Mouse (Mus musculus) embryonic facial prominence, embryonic 14.5 days (tissue): Measurements from ENCODE around the gene Ablim1. TPM values are rescaled to one million over a fixed set of nuclear protein-coding genes. Genes with fewer than 3 reads are reported as not detected.
A peak's percentile ranks its signal among the peaks of the same experiment; 100 is the strongest.

Source experiments
- ATAC-seq: fragments of 200-750 bp; cut with Nextera tagmentation; 2 replicates; pipeline ENCODE4 v1.8.0; 2017; ENCODE audit warnings: low read depth, moderate number of reproducible peaks, moderate TSS enrichment
- DNase-seq: peaks from one replicate; pipeline ENCODE4 v3.0.0-alpha.2; 2015; ENCODE audit warnings: low spot score
- H3K27ac ChIP-seq: fragments of 300-500 bp; sonication (generic); replicated peaks from 2 replicates; pipeline ENCODE4 v1.5.1; 2014; ENCODE audit warnings: low read depth, mild to moderate bottlenecking, low read length, moderate library complexity
- H3K27me3 ChIP-seq: fragments of 300-500 bp; sonication (generic); replicated peaks from 2 replicates; pipeline ENCODE4 v1.6.1; 2014; ENCODE audit warnings: low read length; ENCODE audit not compliant: control insufficient read depth, insufficient read depth
- H3K36me3 ChIP-seq: fragments of 300-500 bp; sonication (generic); 2 replicates; pipeline ENCODE4 v1.6.1; 2014; ENCODE audit warnings: low read length, mixed read lengths; ENCODE audit not compliant: control insufficient read depth, insufficient read depth
- H3K4me1 ChIP-seq: fragments of 300-500 bp; sonication (generic); 2 replicates; pipeline ENCODE4 v1.6.1; 2014; ENCODE audit warnings: antibody characterized with exemption, low read length; ENCODE audit not compliant: control insufficient read depth, insufficient read depth
- H3K4me2 ChIP-seq: fragments of 300-500 bp; sonication (generic); 2 replicates; pipeline ENCODE4 v1.6.1; 2014; ENCODE audit warnings: low read depth, mild to moderate bottlenecking, low read length, moderate library complexity, mixed read lengths
- H3K4me3 ChIP-seq: fragments of 300-500 bp; sonication (generic); 2 replicates; pipeline ENCODE4 v1.5.1; 2014; ENCODE audit warnings: low read depth, mild to moderate bottlenecking, low read length
- H3K9ac ChIP-seq: fragments of 300-500 bp; sonication (generic); 2 replicates; pipeline ENCODE4 v1.6.1; 2014; ENCODE audit warnings: low read depth, mild to moderate bottlenecking, low read length, moderate library complexity, mixed read lengths
- H3K9me3 ChIP-seq: fragments of 300-500 bp; sonication (generic); 2 replicates; pipeline ENCODE4 v1.6.1; 2016; ENCODE audit warnings: low read length; ENCODE audit not compliant: control insufficient read depth
- WGBS: fragments of 180-500 bp; shearing (Covaris S2); extraction: QIAGEN DNeasy Blood & Tissue Kit; methylation state at CpG from one replicate; pipeline ENCODE4 v1.1.7; 2014; 5-methylcytosine and 5-hydroxymethylcytosine counted together
- polyA plus RNA-seq: library from polyadenylated mRNA; unstranded; fragments of >200 nt; fragmentation: Nextera tagmentation; extraction: Ambion mirVana; gene quantifications from 2 replicates; pipeline ENCODE4 v1.2.1, GENCODE M21; 2014

Ablim1 gene
- polyA plus RNA-seq, 1 experiment from 2014 or later = 49.3 TPM

GRCm38 (mm10) chr19:57010064-57010463 lies 304.7 kb downstream of the Ablim1 start:
- Histone ChIP-seq H3K4me2 (no peak overlapping the region), H3K27ac (no peak overlapping the region), H3K27me3 (peaks cover 14% of the 10 kb centered on the region; the same call in 1 of the 2 replicates), H3K4me1 (peaks cover 9% of the 10 kb centered on the region; the same call in 1 of the 2 replicates), H3K9ac (no peak overlapping the region), H3K36me3 (no peaks in the 10 kb centered on the region), H3K9me3 (no peaks in the 10 kb centered on the region), H3K4me3 (no peak overlapping the region)
- no peak for ATAC-seq
- no peak for DNase-seq
- WGBS = 29% methylated on average over 4 of the region's 4 CpGs

GRCm38 (mm10) chr19:57009653-57010052 lies 305.1 kb downstream of the Ablim1 start:
- Histone ChIP-seq H3K4me1 (peaks cover 9% of the 10 kb centered on the region; the same call in 1 of the 2 replicates), H3K4me3 (no peak overlapping the region), H3K36me3 (no peaks in the 10 kb centered on the region), H3K4me2 (no peak overlapping the region), H3K9ac (no peak overlapping the region), H3K27me3 (peaks cover 14% of the 10 kb centered on the region; the same call in 1 of the 2 replicates), H3K9me3 (no peaks in the 10 kb centered on the region), H3K27ac (no peak overlapping the region)
- 67% methylated on average over 4 of the region's 4 CpGs for WGBS
- ATAC-seq (no peak), DNase-seq (no peak)

- Histone ChIP-seq H3K4me2 (peak within 1 kb of the TSS; percentile 99), H3K27me3 (peaks cover 14% of the 10 kb centered on the region; the same call in 1 of the 2 replicates), H3K36me3 (no peaks in the 10 kb centered on the region), H3K9me3 (no peaks in the 10 kb centered on the region), H3K27ac (no peak within 1 kb of the TSS), H3K9ac (peak within 1 kb of the TSS; percentile 60), H3K4me3 (peak within 1 kb of the TSS; percentile 58), H3K4me1 (peaks cover 17% of the 10 kb centered on the region)
- no peak for DNase-seq
- 1% methylated on average over 55 of the region's 68 CpGs for whole genome bisulfite sequencing
- ATAC-seq = peak; percentile 65
Observed at GRCm38 (mm10) chr19:57007781-57008710, 306.7 kb downstream of the Ablim1 start, which contains the start of gene Afap1l2. Gene Afap1l2 (minus strand): TSS chr19:57008228.

- H3K9ac ChIP-seq = peak overlapping the region; percentile 60; the same call in 1 of the 2 replicates
- no peak for ATAC-seq
- H3K27ac ChIP-seq = no peak overlapping the region
- no peaks in the 10 kb centered on the region for H3K36me3 ChIP-seq
- H3K9me3 ChIP-seq = no peaks in the 10 kb centered on the region
- peak overlapping the region; percentile 99 for H3K4me2 ChIP-seq
- peak overlapping the region; percentile 58 for H3K4me3 ChIP-seq
- H3K27me3 ChIP-seq = peaks cover 14% of the 10 kb centered on the region; the same call in 1 of the 2 replicates
- no peak for DNase-seq
- WGBS = 51% methylated on average over 16 of the region's 16 CpGs
- H3K4me1 ChIP-seq = peaks cover 17% of the 10 kb centered on the region
Observed at GRCm38 (mm10) chr19:57007291-57007690, 307.4 kb downstream of the Ablim1 start.

DNA sequence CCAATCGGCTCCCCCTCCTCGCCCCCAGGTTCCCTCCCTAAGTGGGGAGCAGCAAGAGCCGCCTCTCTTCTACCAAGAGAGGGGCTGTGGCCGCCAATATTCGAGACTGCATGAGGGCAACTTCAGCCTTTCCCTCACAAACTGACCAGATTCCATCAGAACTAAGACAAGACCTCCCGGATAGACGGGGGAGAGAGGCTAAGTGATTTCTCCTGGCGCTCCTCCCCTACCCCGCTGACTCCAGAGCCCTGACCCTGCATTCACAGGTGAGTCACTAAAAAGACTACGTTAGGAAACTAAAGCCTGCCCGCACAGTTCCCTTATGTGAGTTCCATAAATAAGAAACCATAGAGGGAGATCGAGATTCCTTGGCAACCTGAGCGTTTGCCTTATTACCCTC lies 307.9 kb downstream of the Ablim1 start:
- H3K4me1 ChIP-seq = peaks cover 17% of the 10 kb centered on the region
- DNase-seq (no peak), ATAC-seq (no peak)
- no peaks in the 10 kb centered on the region for H3K9me3 ChIP-seq
- 51% methylated on average over 13 of the region's 13 CpGs for WGBS
- no peak overlapping the region for H3K9ac ChIP-seq
- no peak overlapping the region for H3K27ac ChIP-seq
- peak overlapping the region; percentile 99 for H3K4me2 ChIP-seq
- H3K4me3 ChIP-seq = peak overlapping the region; percentile 58
- H3K27me3 ChIP-seq = peaks cover 14% of the 10 kb centered on the region; the same call in 1 of the 2 replicates
- no peaks in the 10 kb centered on the region for H3K36me3 ChIP-seq

- no peak for ATAC-seq
- H3K36me3 ChIP-seq = no peaks in the 10 kb centered on the region
- no peaks in the 10 kb centered on the region for H3K9me3 ChIP-seq
- WGBS = 88% methylated on average over 4 of the region's 4 CpGs
- H3K9ac ChIP-seq = no peak overlapping the region
- no peak for DNase-seq
- H3K4me2 ChIP-seq = no peak overlapping the region
- H3K4me3 ChIP-seq = no peak overlapping the region
- H3K27ac ChIP-seq = no peak overlapping the region
- H3K4me1 ChIP-seq = peaks cover 20% of the 10 kb centered on the region
- H3K27me3 ChIP-seq = peaks cover 14% of the 10 kb centered on the region; the same call in 1 of the 2 replicates
Observed at GRCm38 (mm10) chr19:57005062-57005461, 309.7 kb downstream of the Ablim1 start.

- DNase-seq = no peak
- 36% methylated on average over 7 of the region's 7 CpGs for WGBS
- no peak overlapping the region for H3K9ac ChIP-seq
- no peak overlapping the region for H3K27ac ChIP-seq
- peaks cover 14% of the 10 kb centered on the region; the same call in 1 of the 2 replicates for H3K27me3 ChIP-seq
- no peak overlapping the region for H3K4me3 ChIP-seq
- peaks cover 20% of the 10 kb centered on the region for H3K4me1 ChIP-seq
- H3K36me3 ChIP-seq = no peaks in the 10 kb centered on the region
- H3K9me3 ChIP-seq = no peaks in the 10 kb centered on the region
- no peak for ATAC-seq
- no peak overlapping the region for H3K4me2 ChIP-seq
Observed at GRCm38 (mm10) chr19:57003460-57003810, 311.3 kb downstream of the Ablim1 start.

GRCm38 (mm10) chr19:57002741-57003459 lies 311.8 kb downstream of the Ablim1 start:
- DNase-seq = no peak
- ATAC-seq = no peak
- Histone ChIP-seq H3K4me2 (no peak overlapping the region), H3K36me3 (no peaks in the 10 kb centered on the region), H3K4me3 (no peak overlapping the region), H3K9ac (no peak overlapping the region), H3K27ac (no peak overlapping the region), H3K4me1 (peaks cover 19% of the 10 kb centered on the region), H3K9me3 (no peaks in the 10 kb centered on the region), H3K27me3 (peaks cover 12% of the 10 kb centered on the region; the same call in 1 of the 2 replicates)
- 52% methylated on average over 12 of the region's 12 CpGs for WGBS
